Mouse (Mus musculus): ENCODE data around the gene Rccd1. TPM values are rescaled to one million over a fixed set of nuclear protein-coding genes. Genes with fewer than 3 reads are reported as not detected.
"Not testable (repeated sequence)": the region's sequence is repeated elsewhere in the genome, so short reads cannot be mapped to it uniquely, and the experiment has no call there.

Gene Rccd1
- total RNA-seq, 2 experiments from 2014 or later = 5.2 to 9.9 TPM

DNA sequence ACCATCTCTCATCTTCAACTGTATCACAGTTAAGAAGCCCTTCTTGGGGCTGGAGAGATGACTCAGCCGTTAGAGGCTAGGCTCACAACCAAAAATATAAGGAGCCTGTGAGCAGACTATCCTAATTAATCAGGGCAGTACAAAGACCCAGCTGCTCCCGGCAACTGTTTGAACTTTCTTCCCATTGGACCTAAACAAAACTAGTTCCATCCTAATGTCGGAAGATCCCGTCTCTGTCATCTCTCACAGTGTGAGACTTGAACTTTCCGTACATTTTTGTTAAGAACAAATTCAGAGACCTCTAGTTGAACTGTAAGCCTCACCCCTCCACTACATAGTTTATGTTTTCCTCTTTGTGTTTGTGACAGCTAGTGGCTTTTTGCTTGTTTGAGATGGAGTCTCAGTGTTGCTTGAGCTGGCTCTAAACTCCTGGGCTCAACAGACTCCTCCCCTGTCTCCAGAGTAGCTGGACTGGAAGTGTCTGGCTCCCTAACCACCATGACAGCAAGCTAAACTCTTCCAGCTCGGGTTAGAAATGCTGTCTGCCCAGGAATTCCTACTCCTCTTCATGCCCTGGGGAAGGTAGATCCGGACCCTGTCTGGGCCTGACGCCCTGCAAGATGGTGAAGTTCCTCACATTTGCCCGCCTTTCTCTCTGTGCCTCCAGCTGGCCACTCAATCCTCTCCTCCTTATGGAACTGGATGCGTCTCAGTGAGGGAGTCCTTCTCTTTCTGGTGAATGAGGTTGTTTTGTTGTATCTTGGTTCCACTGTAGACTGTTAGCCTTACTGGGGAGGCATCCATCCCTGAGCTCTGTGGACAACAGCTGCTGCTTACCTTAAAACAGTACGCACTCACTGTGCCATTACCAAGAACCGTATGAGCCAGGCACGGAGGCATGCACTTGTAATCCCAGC, 23.7 kb upstream of the Rccd1 start:
- intact Hi-C loops (cut with DNase I) = no loop called here
- DNase-seq = no peak

DNA sequence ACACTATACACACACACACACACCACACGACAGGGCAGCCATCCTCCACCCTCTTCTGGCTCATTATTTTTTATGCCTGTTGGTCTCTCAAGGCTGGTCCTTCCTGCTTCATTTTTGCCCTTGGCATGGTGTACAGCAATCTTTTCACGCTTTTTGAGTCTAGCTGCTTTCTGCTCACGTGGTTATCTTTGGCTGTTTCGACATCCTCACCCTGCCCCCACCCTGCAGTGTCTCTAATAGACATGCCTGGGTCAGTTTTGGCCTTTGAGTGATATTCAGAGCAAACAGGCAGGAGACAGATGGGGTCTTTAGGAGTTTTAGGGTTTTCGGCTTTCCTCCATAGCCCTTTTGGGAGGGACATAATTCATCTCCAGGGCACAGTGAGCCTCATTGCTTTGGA, 22.6 kb upstream of the Rccd1 start:
- no peak for DNase-seq
- intact Hi-C loops (cut with DNase I) = no loop called here

DNA sequence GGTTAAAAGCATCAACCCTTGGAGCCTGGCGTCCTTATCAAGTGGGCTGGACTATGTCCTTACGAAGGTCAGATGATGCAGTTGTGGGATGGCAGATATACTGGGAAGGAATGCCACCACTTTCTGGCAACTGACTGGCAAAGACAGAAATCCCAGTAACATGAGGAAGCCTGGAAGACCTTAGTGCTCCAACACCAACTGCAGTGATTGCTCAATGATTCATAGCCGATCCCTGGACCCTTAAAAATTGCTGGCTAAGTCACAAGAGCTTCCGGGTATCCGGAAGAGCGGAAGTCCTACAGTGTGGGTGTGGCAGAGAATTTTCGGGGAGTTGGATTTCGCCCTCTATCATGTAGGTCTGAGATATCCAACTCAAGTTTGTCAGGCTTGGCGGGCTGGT, 21.9 kb upstream of the Rccd1 start:
- DNase-seq = no peak
- intact Hi-C loops (cut with DNase I) = no loop called here

DNA sequence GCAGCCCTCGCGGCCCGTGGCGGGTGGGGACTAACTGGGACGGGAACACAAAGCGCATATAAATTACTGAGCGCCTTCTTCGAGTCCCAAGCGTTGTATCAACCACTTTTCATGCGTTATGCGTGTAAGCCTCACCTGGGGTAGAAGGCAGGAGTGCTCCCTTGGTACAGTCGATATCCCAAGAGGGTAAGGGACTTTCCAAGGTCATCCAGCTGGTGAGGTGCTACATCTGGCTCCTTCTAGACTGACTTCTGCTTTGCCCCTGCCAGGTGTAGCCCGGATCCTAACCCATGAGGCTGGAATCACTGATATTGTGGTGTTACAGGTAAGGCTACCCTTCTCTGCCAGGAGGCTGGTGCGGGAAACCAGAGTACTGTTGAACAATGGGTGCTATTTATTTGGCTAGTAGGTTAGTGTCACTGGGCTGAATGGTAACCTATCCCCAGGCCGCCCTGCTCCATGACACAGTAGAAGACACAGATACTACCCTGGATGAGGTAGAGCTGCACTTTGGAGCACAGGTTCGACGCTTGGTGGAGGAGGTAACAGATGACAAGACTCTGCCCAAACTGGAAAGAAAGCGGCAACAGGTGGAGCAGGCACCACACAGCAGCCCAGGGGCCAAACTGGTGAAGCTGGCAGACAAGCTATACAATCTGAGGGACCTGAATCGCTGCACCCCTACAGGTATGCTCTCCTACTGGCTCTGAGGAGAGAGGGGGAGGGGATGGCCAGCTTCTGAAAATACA, 19.2 kb upstream of the Rccd1 start:
- no peak for DNase-seq
- intact Hi-C loops (cut with DNase I) = no loop called here

DNA sequence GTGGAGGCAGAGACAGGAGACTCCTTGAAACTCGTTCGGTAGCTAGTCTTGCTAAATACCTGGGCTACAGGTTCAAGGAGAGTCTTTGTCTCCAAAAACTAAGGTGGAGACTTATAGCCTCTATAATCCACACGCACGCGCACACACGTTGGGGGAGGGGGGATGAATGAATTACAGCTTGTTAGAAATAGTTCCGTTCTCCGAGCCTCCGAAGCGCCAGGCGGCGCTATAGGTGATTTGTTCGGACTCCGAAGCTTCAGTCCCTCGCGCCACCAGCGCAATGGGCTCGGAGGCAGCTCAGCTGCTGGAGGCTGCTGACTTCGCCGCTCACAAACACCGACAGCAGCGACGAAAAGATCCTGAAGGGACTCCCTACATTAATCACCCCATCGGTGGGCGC, 18.6 kb upstream of the Rccd1 start, which contains the start of gene Hddc3:
Gene Hddc3 (plus strand): TSS at position 247 of the 400 bp plus-strand sequence.
- peak; percentile 88 to 93 for DNase-seq
- intact Hi-C loops (cut with DNase I) = no loop called here

DNA sequence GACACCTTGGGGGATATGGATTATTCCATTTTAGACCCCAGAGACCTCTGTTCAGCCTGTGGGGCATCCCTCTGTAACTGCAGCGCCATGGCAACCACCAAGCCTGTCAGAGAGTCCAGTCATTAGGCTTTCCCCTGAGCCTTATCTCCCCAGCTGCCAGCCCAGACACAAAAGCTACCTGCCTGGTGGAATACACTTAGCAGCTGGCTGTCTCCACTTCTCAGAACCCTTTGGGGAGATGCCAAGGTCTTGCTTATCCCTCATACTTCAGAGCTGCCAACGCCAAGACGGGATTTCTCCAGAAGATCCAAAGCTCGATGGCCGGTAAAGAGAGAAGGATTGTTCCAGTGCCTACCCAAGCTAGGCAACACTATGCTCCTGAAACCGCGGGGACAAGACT, 17.5 kb upstream of the Rccd1 start:
- no peak for DNase-seq
- intact Hi-C loops (cut with DNase I) = no loop called here

DNA sequence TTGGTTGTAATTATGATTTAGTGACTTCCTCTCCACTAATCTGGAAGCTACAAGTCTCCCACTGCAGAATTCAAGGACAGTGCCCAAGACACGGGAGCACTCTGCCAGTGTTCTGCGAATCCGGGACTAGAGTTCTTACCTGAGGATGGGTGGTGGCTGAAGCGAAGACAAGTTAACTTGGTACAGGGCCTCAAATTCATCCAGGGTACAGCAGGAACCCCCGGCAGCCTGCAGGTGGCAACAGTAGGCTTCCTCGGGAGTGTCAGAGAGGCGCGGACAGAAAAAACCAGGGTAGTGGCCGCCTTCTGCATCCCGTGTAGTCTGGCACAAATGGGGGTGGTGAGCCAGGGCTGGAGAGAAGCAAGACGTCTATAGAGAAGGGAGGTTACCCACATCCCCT, 16.5 kb upstream of the Rccd1 start, which contains the start of gene Unc45a:
Gene Unc45a (minus strand): TSS at position 213 of the 400 bp plus-strand sequence.
- peak; percentile 60 to 67 for DNase-seq
- intact Hi-C loops (cut with DNase I) = loop anchor here (1.0 kb wide), 1 partner anchor 31 kb away; the partner anchor contains the start of gene Man2a2

DNA sequence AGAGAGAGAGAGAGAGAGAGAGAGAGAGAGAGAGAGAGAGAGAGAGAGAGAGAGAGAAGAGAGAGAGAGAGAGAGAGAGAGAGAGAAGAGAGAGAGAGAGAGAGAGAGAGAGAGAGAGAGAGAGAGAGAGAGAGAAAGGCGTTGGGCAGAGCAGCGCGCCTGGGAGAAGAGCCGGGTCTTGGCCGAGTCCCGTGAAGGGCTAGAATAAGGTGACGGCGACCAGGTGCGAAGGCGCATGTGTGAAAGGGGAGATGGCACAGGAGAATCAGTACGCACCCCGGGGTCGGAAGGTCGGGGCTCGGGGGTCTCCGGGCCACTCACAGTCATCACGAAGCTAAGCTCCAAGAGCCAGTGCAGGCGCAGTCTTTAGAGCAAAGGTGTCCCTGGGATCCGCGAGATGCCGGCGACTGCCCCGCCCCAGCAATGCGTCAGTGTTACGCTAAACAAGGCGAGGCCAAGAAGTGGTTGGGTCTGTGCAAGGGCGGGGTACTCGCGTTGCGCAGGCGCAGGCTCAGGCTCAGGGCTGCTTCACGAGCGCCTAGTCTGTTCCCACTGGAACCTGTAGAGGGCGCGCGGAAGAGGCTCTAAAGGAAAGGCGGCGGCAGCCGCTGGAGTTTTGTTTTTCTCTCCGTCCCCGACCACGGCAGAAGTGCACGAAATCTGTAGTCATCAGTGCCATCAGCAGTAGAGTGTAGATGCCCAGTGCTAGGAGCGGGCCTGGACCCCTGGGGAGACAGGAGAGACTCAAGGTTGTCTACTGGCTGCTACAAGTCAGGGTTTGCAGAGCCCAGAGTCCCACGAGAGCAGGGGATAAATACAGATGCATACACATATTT, 15.8 kb upstream of the Rccd1 start:
- peak; percentile 96 to 97 for DNase-seq
- intact Hi-C loops (cut with DNase I) = loop anchor here (1.0 kb wide), 1 partner anchor 31 kb away; the partner anchor contains the start of gene Man2a2

DNA sequence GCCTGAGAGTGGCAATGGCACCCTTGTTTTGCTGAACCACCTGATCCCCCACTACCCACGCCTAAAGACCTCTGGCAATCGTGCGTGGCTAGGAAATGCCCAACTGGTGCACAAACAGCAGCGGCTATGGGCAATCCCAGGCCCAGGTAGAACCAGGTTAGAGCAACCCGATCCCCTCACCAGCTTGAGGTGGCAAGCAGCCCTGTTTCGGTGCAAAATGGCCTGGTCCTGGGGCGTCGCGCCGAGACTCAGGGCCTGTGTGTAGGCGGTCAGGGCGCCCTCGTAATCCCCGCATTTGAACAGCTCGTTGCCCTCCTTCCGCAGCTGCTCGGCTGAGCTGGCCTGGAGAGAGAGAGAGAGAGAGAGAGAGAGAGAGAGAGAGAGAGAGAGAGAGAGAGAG, 15.1 kb upstream of the Rccd1 start:
- DNase-seq = no peak
- intact Hi-C loops (cut with DNase I) = no loop called here

DNA sequence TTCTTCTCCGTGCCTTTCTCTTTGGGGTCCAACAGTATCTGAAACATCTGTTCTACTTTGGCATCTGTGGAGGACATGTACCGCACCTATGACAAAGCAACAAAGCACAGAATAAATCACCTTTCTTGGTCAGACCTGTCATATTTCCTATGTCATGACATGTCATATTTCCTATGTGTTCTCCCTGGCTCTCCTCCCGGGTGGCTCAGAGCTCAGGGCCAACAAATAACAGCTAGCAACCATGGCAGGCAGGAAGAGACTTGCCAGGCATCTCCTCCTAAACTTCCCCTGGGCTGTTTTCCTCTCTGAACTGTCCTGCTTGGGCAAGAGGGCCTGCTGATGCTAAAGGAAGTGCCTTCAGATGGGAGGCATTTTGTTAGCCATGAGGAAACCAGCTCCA, 12.7 kb upstream of the Rccd1 start:
- intact Hi-C loops (cut with DNase I) = no loop called here
- DNase-seq = no peak

DNA sequence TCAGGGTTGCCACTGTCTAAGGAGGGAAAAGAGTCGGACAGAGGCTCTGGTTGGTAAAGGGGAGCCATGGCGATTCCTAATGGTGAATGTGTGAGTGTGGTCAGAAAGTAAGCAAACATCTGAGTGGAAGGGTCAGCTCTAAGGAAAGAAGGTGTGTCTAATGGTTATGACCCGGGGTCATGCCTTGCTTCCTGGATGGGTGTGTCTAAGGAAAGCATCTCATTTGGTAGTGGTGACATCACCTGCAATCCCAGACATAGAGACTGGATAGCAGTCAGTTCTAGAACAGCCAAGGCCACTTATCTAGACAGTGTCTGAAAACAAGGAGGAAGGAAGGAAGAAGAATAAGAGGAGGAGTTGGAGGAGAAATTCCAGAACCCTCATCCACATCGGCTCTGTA, 10.6 kb upstream of the Rccd1 start:
- intact Hi-C loops (cut with DNase I) = no loop called here
- DNase-seq = no peak

DNA sequence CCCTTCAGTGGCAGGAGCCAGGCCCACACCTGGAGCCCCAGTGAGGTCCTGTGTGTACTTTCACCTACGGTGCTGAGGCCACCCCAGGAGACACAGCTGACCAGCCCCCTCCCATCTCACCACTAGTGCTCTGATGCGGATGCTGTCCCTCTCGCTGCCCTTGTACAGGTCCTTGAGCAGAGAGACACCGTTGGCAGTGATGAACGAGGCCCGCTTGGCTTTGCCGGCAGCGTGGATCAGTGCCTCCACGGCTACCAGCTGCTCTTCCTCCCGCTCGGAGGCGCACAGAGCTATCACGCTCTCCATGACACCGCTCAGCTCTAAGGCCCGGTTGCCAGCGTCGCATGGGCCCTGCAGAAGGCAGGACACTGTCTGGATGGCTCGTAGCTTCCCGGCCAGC, 7.2 kb upstream of the Rccd1 start:
- intact Hi-C loops (cut with DNase I) = no loop called here

DNA sequence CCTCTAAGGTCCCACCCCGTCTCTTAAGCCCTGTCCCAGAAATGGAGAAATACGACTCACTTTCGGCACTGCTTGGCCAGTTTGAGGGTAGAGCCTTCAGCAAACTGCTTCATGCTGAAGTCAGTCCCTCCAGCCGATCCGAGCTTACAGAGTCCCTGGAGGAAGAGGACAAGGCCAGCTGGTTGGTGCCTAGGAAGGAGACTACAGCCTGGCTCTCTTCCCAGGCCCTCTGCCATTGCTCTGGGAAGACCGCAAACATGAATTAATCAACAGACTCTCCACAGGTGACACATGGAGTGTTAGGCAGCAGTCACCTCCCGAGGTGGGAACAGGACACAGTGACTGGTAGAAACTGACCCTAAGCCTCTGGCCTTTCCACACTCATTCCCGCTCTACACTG, 6.0 kb upstream of the Rccd1 start:
- intact Hi-C loops (cut with DNase I) = no loop called here
- no peak for DNase-seq

More for the DNA sequence above, 7.2 kb upstream of the Rccd1 start:
- no peak for DNase-seq

DNA sequence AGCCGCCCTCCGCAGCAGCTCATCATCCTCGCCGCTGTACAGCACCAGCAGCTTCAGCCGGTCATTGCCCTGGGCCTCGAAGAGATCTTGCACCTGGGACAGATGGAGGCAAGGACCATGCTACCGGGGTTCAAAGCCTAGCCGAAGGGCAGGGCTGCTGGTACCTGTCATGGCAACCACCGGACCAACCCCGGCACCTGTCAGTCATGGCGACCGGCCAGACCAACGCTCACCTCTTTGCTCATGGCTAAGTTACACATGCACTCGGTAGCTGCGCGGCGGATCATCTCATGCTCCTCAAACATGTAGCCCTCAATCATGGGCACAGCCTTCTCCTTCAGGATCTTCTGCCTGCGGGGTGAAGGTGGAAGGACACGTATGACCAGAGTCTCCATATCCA, 1.8 kb upstream of the Rccd1 start:
- no peak for DNase-seq
- intact Hi-C loops (cut with DNase I) = no loop called here

DNA sequence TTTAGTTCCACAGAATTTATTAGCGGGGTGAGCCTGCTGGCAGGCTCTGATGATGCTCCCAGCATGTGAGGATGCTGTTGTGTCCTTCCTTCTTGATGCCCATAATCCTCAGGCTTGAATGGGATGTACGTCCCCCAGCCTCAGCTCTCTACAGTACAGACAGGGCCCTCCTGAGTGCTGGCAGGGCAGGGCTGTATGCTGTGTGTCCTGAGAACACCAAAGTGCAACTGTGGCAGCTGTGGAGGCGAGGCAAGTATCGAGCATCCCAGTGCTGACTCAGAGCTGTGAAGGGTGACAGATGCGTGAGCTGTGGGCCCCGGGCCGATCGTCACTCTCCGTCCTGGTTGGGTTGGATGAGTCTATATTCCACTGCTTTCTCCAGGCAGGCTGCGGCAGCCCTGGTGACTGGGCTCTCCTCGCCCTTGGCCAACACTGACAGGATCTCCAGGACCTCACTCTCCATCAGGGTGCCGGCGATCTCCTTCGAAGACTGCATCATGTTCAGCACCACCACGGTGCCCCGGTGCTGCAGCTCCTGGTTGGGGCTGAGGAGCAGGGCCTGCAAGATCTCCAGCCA, 1.1 kb upstream of the Rccd1 start:
- intact Hi-C loops (cut with DNase I) = no loop called here
- no peak for DNase-seq

DNA sequence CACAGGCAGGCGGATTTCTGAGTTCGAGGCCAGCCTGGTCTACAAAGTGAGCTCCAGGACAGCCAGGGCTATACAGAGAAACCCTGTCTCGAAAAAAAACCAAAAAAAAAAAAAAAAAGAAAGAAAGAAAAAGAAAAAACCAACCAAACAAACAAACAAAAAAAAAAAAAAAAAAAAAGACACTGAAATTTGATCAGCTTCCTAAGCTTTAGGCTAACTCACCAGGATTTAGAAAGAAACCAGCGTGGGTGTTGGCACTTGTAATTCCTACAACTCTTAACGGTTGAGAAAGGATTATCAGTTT, 514 bp upstream of the Rccd1 start:
- DNase-seq; intact Hi-C loops (cut with DNase I): not testable (repeated sequence)

DNA sequence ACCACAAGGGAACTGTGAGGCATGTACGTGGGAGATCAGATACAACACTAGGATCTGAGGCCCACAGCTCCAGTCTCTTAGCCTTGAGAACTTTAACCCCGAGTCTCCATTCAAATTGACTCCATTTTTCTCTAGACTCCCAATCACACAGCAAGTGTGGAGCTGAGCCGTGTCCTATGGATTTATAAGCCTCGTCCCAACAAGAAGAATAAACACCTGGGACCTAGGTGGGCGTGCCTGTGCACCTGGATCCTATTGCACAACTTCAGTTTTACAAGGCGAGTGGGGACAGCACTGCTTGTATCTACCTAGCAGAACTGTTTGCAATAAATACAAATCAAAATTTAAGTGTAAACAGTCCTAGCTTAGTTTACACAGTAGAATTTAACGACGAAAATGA, 918 bp downstream of the Rccd1 start:
- no peak for DNase-seq
- intact Hi-C loops (cut with DNase I) = no loop called here

DNA sequence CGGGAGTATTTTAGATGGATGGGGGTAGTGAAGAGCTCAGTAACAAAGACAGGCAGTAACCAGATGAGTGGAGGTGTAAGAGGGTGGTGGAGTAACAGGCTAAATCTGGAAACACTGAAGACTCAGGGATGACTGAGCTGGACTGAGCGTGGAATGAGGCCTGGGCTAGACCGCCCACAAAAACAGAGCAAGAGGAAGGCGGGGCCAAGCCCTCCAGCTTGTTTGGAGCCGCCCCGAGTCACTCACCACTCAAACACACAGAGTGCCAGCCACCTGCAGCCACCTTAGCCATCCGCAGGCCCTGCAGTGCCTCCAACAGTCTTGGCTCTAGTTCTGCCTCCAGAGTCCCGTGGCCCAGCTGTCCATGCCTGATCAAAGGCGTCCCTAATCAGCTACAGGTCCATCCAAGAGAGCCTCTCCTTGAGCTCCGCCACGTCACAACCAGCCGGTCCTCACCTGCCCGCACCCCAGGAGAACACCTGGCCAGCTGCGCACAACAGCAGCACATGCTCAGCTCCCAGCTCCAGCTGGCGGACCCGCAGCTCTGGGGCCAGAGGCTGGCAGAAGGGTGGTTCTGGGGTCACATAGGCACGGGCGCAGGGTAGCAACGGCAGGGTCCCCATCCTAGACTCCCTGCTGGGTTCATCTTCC, 4.3 kb downstream of the Rccd1 start:
- no peak for DNase-seq
- intact Hi-C loops (cut with DNase I) = no loop called here

DNA sequence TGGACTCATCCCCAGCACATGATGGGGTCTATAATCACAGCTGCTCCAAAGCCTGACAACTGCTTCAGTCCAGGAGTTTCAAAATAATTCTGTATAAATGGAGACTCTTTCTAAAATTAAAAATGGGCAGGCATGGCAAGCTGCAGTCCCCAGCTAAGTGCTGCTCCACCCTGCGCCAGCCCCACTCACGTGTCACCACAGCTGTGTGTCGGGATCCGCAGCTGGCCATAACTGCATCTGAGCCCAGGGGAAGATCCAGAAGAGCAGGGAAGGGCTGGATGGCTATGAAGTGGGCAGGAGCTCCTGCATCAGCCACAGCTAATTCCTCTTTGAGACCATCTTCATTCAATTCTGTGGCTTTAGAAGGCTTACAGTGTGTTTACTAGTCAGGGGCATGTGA, 5.6 kb downstream of the Rccd1 start:
- intact Hi-C loops (cut with DNase I) = no loop called here
- no peak for DNase-seq
